Mouse (Mus musculus) left cerebral cortex, postnatal 10 days (tissue): ENCODE results near the gene Atp2b2. TPM values are rescaled to one million over a fixed set of nuclear protein-coding genes. Genes with fewer than 3 reads are reported as not detected.

Source experiments
- DNase-seq, 2 experiments: peaks; one replicate each; pipeline ENCODE4 v3.0.0; 2021 to 2022; ENCODE audit warnings: low spot score in 2 of 2, mixed read lengths in 1 of 2; ENCODE audit errors: extremely low spot score in 1 of 2
- intact Hi-C: fragments of 180-260 bp; cut with DNase I; formaldehyde crosslinking; loops from one replicate; pipeline ENCODE4 v1.15.1; 2025
- total RNA-seq, 2 experiments: library from RNA; stranded (reverse); gene quantifications; 2 replicates each; pipeline ENCODE4 v1.2.3; 2021

The Atp2b2 gene
- total RNA-seq, 2 experiments from 2014 or later: 441 to 448 TPM

DNA sequence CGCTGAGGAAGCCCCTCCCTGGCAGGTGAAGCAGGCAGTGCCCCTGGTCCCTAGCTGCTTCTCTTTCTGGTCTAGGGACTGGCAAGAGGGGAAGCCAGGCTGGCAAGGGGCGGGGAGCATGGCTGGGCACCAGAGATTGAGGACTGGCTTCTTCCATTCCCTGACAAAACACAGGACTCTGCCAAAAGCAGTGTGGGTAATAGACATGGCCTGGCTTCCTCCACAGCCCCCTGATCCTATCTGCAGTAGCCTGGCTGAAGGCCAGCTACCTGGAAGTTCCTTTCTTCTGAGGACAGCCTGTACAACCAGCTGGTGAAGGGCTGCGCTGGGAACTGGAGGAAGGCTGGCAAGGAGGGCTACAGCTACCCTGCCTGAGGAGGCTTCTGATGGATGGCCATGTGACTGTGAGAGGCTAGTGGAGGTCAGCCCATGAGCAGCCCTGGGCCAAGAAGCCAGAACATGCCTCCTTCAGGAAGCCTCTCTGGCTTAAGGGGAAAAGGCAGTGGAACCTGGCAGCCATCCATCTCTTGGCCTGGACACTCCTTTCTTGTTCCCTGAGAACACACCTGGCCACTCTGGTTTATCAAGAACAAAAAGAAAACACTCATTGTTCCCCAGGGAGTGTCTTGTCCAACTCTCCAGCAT is 131.9 kb downstream of the Atp2b2 start:
- intact Hi-C loops: no loop called here
- DNase-seq: no peak

DNA sequence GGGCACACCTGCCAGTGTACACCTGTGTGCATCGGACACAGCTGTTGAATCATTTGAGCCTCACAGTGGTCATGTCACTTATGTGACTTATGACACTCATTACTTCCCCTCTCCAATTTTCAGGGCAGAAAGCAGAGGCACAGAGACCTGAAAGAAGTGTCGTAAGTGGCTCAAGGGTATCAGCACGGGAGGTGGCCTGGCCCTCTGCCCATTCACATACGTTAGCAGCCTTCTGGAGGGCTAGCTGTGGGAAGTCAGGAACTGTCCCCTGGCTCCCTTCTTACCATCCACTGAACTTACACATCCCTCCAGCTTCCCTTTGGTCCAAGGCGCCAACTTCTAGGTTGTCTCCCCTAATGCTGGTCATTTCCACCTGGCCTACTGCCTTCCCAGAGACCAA is 132.6 kb downstream of the Atp2b2 start:
- intact Hi-C loops: no loop called here

GRCm38 (mm10) chr6:113908066-113908465 is 134.3 kb downstream of the Atp2b2 start:
- intact Hi-C loops: no loop called here
- no peak for DNase-seq

More for the DNA sequence above, 132.6 kb downstream of the Atp2b2 start:
- no peak for DNase-seq

GRCm38 (mm10) chr6:113904406-113904805 is 138.0 kb downstream of the Atp2b2 start:
- intact Hi-C loops: no loop called here
- no peak for DNase-seq

DNA sequence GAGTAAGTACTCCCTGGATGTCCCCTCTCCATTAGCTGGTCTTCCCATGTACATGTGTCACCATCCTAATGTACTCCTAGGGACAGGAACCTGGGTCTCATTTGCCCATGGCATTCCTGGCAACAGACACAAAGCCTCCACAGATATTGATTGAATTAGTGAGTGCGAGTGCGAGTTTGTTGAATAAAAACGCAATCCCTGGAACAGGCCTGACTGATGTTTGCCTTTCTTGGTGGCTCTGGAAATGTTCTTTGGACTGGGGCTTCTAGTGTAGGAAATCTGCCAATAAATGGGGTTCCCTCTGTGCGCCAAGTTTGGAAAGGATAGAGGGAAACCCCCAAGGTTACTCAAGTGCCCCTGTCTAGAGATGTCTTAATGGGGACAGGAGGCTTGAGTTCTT is 146.4 kb downstream of the Atp2b2 start:
- intact Hi-C loops: no loop called here
- no peak for DNase-seq

DNA sequence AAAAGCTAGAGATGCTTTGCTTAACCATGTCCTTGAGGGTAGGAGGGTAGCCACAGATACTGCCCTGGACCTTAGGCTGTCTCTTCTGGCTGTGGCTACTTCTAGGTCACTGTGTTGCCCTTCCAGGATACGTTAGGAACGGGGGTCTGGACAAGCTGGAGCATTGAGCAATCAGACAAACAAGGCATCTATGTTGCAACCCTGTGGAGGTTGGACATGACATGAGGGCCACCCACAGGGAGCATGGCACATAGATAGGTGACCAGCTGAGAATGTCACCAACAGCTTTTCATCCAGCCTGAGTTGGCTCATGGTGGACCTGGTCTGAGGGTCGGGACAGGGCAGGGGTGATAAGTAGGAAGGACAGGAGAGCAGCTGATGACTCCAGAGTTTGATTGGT is 148.4 kb downstream of the Atp2b2 start:
- no peak for DNase-seq
- intact Hi-C loops: loop anchor here (5.0 kb wide), 1 partner anchor 72 kb away; no protein-coding TSS in a partner anchor

DNA sequence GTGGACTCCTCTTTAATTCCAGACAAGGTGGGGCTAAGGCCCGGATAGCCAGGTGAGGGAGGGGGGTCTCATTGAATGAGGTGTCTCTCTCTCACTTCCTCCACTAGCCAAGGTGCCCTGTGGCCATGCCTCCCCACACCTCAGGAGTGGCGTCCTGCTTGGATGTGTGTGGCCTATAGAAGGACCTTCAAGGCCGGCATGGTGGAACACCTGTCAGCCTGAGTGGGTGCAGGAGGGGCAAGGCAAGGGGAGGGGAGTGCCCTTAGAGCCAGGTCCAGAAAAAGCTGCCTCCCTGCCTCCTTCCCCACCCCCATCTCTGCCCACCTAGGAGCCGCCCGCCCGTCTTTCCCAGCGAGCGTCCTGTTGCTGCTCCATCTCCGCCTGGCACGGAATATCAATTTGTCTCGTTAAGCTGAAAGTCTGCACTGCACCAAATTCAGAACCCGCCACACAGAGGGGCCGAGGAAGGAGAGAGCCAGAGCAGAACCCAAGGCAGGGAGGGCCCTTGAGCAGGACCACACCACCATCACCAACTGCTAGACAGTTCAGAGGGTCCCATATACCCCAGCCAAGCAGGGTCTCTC is 150.2 kb downstream of the Atp2b2 start:
- peak in 1 of 2 experiments; percentile 45 for DNase-seq
- intact Hi-C loops: loop anchor here (5.0 kb wide), 1 partner anchor 70 kb away; no protein-coding TSS in a partner anchor

DNA sequence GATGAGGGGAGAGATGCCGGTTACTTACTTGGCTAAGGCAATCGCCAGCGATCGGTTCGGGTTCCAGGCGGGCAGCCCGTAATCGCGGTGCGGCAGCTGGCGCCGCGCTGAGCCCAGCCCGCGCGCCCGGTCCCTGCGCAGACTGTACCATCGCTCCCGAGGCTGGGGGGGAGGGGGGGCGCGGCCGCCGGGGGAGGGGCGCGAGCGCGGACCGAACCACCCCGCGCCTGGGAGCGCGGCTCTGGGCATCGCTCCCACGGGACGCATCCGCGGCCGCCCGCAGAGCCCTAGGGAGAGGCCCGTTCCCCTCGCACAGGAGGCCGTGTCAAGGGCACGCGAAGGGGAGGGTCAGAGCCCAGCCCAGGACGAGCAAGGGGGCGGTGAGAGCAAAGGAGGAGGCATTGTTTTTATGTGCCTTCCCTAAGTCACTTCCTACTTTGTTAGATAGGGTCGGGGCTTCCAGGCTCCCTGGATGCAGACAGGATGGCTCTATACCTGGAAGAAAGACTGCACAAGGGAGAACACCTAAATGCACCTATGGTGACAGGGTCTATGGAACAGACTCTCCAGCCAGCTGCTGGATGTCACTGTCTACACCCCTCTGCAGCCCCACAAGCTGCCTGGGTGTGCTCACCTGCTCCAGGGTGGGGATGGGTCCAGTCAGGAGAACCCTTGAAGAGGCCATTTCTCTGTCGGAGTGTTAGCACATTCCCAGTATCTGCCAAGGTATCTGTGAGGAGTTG is 151.0 kb downstream of the Atp2b2 start:
- DNase-seq: peak in 1 of 2 experiments; percentile 69
- intact Hi-C loops: loop anchor here (5.0 kb wide), 1 partner anchor 69 kb away; no protein-coding TSS in a partner anchor

DNA sequence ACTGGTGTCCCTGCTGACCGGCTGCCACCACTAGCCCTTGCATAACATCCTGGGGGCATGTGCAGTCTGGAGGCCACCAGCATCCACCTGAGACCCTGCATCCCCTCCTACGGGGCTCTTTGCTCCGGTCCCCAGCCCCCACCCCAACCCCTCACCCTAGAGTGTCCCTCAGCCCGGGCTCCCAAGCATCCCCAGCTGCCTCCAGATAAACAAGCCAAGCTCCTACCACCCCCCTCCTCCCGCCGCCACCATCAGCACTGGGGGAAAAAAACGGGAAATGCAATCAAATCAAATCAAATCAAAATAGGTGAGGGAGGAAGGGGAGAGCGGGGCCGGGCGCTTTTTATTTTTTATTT is 151.6 kb downstream of the Atp2b2 start:
- peak in 1 of 2 experiments; percentile 39 for DNase-seq
- intact Hi-C loops: loop anchor here (5.0 kb wide), 1 partner anchor 69 kb away; no protein-coding TSS in a partner anchor

DNA sequence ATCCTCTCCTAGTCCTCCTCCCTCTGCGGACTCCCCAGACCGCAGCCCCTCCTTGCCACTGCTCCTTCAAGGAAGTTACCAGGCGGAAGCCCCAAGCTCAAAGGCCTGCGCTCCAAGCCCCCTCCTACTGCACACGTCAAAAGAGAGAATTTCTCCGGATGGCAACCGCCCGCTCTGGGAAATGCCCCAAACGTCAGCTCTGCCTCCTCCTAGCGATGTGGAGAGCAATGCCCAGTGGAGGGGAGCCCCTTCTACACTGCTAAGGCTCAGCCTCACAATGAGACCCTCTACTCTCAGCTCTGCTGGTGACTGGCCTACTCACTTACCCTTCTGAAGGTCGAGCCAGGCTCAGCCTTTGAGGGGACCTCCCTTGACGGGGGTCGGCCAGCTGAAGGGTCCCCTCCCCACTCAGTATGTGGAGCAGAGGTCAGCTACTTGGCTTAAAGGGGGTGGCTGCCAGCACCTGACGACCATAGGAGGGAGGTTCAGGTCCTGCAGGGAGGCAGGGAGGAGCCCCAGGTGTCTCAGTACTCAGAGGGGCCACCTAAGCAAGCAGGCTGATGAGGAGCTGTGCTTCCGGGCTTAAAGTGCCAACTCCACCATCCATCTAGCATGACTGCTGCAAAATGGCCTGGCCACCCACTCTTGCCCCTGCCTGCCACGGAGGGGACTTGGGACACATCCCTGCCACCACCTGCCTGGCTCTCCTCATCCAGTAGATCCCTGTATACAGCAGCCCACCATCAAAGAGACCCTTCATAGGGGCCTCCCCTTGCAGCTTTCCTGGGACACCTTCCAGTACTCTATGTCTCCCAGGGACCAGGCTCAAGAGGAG is 152.2 kb downstream of the Atp2b2 start:
- intact Hi-C loops: loop anchor here (5.0 kb wide), 1 partner anchor 68 kb away; no protein-coding TSS in a partner anchor
- DNase-seq: peak in 1 of 2 experiments; percentile 58

GRCm38 (mm10) chr6:113889180-113889579 is 153.2 kb downstream of the Atp2b2 start:
- intact Hi-C loops: no loop called here

DNA sequence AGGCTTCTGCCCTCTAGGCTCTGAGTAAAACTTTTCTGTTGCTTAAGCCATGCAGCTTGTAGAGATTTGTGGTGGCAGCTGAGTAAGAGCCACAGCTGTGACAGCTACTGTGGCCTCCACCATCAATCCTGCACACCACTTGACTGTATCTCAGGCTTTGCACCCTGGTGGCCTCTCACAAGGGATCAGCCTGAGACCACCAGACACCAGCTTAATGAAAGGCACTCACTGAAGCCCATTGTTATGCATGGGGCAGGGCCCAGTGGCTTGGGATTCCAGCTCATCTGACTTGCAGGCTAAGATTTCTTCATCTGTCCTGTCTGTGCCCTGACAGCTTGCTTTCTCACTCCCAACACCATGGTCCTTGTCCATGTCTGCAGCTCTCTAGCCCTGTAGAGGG is 155.5 kb downstream of the Atp2b2 start:
- intact Hi-C loops: no loop called here
- no peak for DNase-seq

More at GRCm38 (mm10) chr6:113889180-113889579, 153.2 kb downstream of the Atp2b2 start:
- no peak for DNase-seq

- DNase-seq: no peak
- intact Hi-C loops: no loop called here
These were observed 157.6 kb downstream of the Atp2b2 start for GRCm38 (mm10) chr6:113884806-113885205.

DNA sequence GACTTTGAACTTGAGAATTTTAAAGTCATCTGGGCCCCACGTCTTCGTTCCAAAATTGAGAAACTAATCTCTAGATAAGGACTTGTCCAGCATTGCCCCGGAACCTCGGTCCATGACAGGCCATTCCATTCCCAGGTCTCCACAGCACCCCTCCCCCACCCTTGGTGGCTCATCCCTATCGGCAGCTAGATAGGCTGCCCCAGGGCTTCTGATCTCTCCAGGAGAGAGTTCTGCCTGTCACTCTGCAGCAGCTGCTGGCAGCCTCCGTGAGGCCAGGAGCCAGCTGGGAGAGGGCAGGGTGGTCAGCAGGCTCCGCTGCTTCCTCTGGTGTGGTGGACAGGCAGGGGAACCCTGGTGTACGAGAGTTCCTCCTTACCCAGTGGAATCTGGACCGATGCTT is 159.2 kb downstream of the Atp2b2 start:
- intact Hi-C loops: no loop called here
- DNase-seq: no peak

- intact Hi-C loops: no loop called here
- no peak for DNase-seq
These were observed 160.0 kb downstream of the Atp2b2 start for GRCm38 (mm10) chr6:113882396-113882795.

DNA sequence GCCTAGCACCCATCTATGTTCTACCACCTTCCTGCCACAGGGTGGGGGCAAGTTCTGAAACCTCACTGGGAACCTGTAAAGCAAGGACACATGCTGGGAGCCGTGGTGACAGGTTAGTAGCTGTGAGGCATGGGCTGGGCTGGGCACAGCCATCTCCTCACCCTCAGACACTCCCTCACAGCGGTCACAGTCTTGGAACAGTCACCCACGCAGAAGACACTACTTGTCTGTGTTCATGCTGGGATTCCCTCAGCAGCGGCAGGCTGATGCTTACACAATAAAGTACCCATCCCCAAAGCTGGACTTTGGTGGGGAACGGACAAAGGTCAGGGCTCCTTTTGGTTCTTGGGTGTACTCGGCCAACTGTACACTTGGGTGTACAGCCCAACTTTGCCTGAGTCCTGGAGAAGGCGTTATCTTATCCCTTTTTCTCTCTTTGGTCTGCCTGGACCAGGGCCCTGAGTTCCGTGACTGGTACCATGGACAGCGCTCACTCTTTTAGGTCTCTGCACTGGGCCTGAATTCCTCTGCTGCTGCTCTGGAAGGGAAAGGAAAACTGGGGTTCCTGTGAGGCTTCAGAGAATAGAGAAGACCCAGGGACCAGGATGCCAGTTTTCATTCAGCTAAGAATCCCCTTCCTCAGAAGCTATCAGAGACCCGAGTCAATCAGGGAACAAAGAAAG is 160.7 kb downstream of the Atp2b2 start:
- no peak for DNase-seq
- intact Hi-C loops: no loop called here

- intact Hi-C loops: no loop called here
- no peak for DNase-seq
These were observed 163.0 kb downstream of the Atp2b2 start for GRCm38 (mm10) chr6:113879366-113879765.

- intact Hi-C loops: no loop called here
- no peak for DNase-seq
These were observed 163.8 kb downstream of the Atp2b2 start for GRCm38 (mm10) chr6:113878510-113879128.
